Mouse (Mus musculus) midbrain, embryonic 13.5 days (tissue): Measurements from ENCODE around the gene Lrpprc. TPM values are rescaled to one million over a fixed set of nuclear protein-coding genes. Genes with fewer than 3 reads are reported as not detected.

Experiments used
- ATAC-seq: fragments of 200-750 bp; cut with Nextera tagmentation; 2 replicates; pipeline ENCODE4 v1.8.0; 2017; ENCODE audit warnings: mild to moderate bottlenecking, moderate TSS enrichment, moderate library complexity
- H3K27ac ChIP-seq: fragments of 300-500 bp; sonication (generic); 2 replicates; pipeline ENCODE4 v1.5.1; 2015; ENCODE audit warnings: inconsistent platforms, mild to moderate bottlenecking, moderate library complexity
- H3K27me3 ChIP-seq: fragments of 300-500 bp; sonication (generic); 2 replicates; pipeline ENCODE4 v1.6.1; 2015; ENCODE audit warnings: mild to moderate bottlenecking, inconsistent platforms
- H3K36me3 ChIP-seq: fragments of 300-500 bp; sonication (generic); 2 replicates; pipeline ENCODE4 v1.6.1; 2015; ENCODE audit warnings: mild to moderate bottlenecking, inconsistent platforms
- H3K4me1 ChIP-seq: fragments of 300-500 bp; sonication (generic); replicated peaks from 2 replicates; pipeline ENCODE4 v1.6.1; 2015; ENCODE audit warnings: inconsistent platforms
- H3K4me2 ChIP-seq: fragments of 300-500 bp; sonication (generic); replicated peaks from 2 replicates; pipeline ENCODE4 v1.6.1; 2015; ENCODE audit warnings: moderate library complexity, mild to moderate bottlenecking, inconsistent platforms
- H3K4me3 ChIP-seq: fragments of 300-500 bp; sonication (generic); replicated peaks from 2 replicates; pipeline ENCODE4 v1.5.1; 2015; ENCODE audit warnings: mild to moderate bottlenecking, inconsistent platforms
- H3K9ac ChIP-seq: fragments of 300-500 bp; sonication (generic); replicated peaks from 2 replicates; pipeline ENCODE4 v1.6.1; 2015; ENCODE audit warnings: mild to moderate bottlenecking, inconsistent platforms
- H3K9me3 ChIP-seq: fragments of 300-500 bp; sonication (generic); 2 replicates; pipeline ENCODE4 v1.6.1; 2016; ENCODE audit warnings: mild to moderate bottlenecking, inconsistent platforms
- WGBS: fragments of 180-500 bp; shearing (Covaris S2); methylation state at CpG from one replicate; pipeline ENCODE4 v1.1.7; 2015; 5-methylcytosine and 5-hydroxymethylcytosine counted together
- polyA plus RNA-seq: library from polyadenylated mRNA; unstranded; fragments of >200 nt; fragmentation: Nextera tagmentation; extraction: Ambion mirVana; gene quantifications from 2 replicates; pipeline ENCODE4 v1.2.1, GENCODE M21; 2015

Gene Lrpprc
- polyA plus RNA-seq, 1 experiment from 2014 or later: 44.3 TPM

DNA sequence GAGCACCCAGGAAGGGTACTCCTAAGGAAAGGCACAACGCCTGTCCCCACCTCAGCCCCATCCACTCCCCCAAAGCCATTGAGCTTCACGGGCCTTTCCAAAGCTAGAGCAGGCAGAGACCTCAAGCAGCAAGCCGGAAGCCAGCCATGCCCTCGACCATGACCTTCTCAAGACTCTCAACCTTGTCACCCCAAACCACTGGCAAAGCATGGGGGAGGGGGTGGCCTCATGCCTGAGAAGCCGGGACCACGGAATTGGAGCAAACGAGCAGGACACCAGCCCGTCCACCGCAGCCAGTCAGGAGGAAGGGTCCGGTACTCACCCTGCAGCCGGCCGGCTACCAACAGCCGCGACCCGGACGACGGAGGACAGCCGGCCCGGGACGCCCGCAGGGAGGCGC lies 546 bp downstream of the Lrpprc start:
- peak overlapping the region; percentile 85 for H3K27ac ChIP-seq
- peak overlapping the region; percentile 99 for H3K4me3 ChIP-seq
- H3K27me3 ChIP-seq: no peaks in the 10 kb centered on the region
- peaks cover 30% of the 10 kb centered on the region for H3K4me1 ChIP-seq
- peak overlapping the region; percentile 97 for H3K4me2 ChIP-seq
- 0% methylated on average over 22 of the region's 22 CpGs for WGBS
- no peak for ATAC-seq
- 0 out of 2 replicates have a peak, but pooled peaks cover 4% of the 10 kb centered on the region for H3K36me3 ChIP-seq
- no peaks in the 10 kb centered on the region for H3K9me3 ChIP-seq
- H3K9ac ChIP-seq: peak overlapping the region; percentile 94

DNA sequence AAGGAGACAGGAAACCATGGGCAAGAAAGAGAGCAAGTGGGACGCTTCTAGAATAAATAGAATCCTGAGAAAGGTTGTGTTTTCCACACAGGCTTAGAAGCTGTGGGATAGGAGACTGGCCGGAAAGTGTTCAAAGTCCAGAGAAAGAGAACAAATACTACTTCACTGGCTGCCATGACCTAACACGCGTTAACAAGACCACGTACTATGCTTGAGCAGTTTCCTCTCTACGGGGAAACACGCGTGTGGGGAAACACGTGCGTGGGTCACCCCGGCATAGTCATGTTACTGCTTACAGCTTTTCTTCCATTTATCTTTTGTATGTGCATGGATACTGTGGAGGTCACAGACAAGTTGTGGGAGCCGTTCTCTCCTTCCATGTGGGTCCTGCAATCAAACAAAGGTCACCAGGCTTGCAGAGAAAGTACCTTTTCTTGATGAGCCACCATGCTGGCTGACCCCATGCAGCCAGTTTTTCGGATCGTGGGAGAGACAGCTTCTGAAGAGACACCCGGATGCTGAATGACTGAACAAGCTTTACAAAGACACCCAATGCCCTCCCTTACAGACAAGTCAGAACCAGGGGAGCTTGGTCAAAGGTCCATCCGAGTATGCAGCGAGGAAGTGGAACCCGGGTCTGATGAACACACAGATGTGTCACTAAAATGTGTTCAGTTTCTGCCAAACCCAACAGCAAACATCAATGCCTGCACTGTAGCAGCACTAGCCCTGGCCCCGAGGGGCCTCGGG lies 2.0 kb downstream of the Lrpprc start:
- H3K27ac ChIP-seq: no peak overlapping the region
- 92% methylated on average over 20 of the region's 20 CpGs for WGBS
- H3K9ac ChIP-seq: no peak overlapping the region
- H3K27me3 ChIP-seq: no peaks in the 10 kb centered on the region
- H3K36me3 ChIP-seq: 0 out of 2 replicates have a peak, but pooled peaks cover 4% of the 10 kb centered on the region
- H3K9me3 ChIP-seq: no peaks in the 10 kb centered on the region
- no peak for ATAC-seq
- peak overlapping the region; percentile 99; the same call in 1 of the 2 replicates for H3K4me3 ChIP-seq
- peaks cover 30% of the 10 kb centered on the region for H3K4me1 ChIP-seq
- no peak overlapping the region for H3K4me2 ChIP-seq

- WGBS: 91% methylated on average over 11 of the region's 11 CpGs
- Histone ChIP-seq H3K4me1 (peaks cover 30% of the 10 kb centered on the region), H3K9me3 (no peaks in the 10 kb centered on the region), H3K27me3 (no peaks in the 10 kb centered on the region), H3K9ac (no peak overlapping the region), H3K36me3 (0 out of 2 replicates have a peak, but pooled peaks cover 4% of the 10 kb centered on the region), H3K4me3 (no peak overlapping the region), H3K27ac (no peak overlapping the region), H3K4me2 (no peak overlapping the region)
- ATAC-seq: no peak
These were observed 3.1 kb downstream of the Lrpprc start for GRCm38 (mm10) chr17:84787477-84787876.

DNA sequence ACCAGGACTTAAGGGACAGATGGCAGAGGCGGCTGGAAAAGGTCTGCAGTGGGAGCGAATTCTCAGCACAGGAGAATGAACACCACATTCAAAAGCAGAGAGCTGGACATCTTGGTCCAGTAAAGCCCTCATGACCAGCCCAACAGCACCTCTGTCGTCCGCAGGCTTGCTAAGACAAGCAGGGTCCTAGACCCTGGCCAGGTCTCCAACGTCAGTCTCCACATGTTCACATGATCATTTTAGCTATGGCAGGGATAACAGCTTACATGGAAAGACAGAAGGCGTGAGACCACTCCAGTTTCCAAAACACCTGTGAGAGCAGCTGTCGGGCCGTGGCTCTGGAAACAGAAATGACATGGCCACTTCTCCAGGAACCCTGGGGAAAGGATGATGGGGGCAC lies 3.7 kb downstream of the Lrpprc start:
- peaks cover 26% of the 10 kb centered on the region for H3K4me1 ChIP-seq
- no peak for ATAC-seq
- WGBS: 95% methylated on average over 8 of the region's 8 CpGs
- no peak overlapping the region for H3K4me2 ChIP-seq
- H3K27me3 ChIP-seq: no peaks in the 10 kb centered on the region
- no peaks in the 10 kb centered on the region for H3K9me3 ChIP-seq
- no peak overlapping the region for H3K9ac ChIP-seq
- no peak overlapping the region for H3K4me3 ChIP-seq
- 0 out of 2 replicates have a peak, but pooled peaks cover 4% of the 10 kb centered on the region for H3K36me3 ChIP-seq
- H3K27ac ChIP-seq: no peak overlapping the region

- peaks cover 8% of the 10 kb centered on the region; the same call in 1 of the 2 replicates for H3K36me3 ChIP-seq
- 85% methylated on average over 5 of the region's 5 CpGs for WGBS
- H3K4me1 ChIP-seq: peaks cover 18% of the 10 kb centered on the region
- no peak overlapping the region for H3K4me2 ChIP-seq
- no peaks in the 10 kb centered on the region for H3K9me3 ChIP-seq
- no peak overlapping the region for H3K27ac ChIP-seq
- no peak overlapping the region for H3K4me3 ChIP-seq
- ATAC-seq: no peak
- H3K27me3 ChIP-seq: no peaks in the 10 kb centered on the region
- no peak overlapping the region for H3K9ac ChIP-seq
These were observed 5.4 kb downstream of the Lrpprc start for GRCm38 (mm10) chr17:84785176-84785575.

DNA sequence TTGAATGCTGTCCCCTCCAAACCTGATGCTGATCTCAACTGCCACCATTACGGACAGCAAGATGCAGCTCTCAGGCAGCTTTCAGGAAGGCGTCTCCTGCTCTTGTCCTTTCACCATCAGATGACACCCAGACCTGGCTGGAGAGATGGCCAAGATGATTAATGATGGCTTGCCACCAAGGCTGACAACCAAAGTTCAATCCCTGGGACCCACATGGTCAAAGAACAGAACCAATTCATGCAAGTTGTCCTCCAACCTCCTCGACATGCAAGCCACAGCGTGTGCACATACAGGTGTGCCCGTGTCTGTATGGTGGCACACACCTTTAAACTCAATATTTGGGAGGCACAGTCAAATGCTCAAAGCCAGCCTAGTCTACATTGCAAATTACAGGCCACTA lies 7.1 kb downstream of the Lrpprc start:
- H3K9ac ChIP-seq: no peak overlapping the region
- H3K4me1 ChIP-seq: peaks cover 3% of the 10 kb centered on the region; the same call in 1 of the 2 replicates
- no peak overlapping the region for H3K4me2 ChIP-seq
- no peak overlapping the region for H3K4me3 ChIP-seq
- H3K9me3 ChIP-seq: no peaks in the 10 kb centered on the region
- no peak overlapping the region for H3K27ac ChIP-seq
- ATAC-seq: no peak
- H3K27me3 ChIP-seq: no peaks in the 10 kb centered on the region
- peaks cover 11% of the 10 kb centered on the region; the same call in 1 of the 2 replicates for H3K36me3 ChIP-seq
- WGBS: 93% methylated on average over 5 of the region's 5 CpGs

DNA sequence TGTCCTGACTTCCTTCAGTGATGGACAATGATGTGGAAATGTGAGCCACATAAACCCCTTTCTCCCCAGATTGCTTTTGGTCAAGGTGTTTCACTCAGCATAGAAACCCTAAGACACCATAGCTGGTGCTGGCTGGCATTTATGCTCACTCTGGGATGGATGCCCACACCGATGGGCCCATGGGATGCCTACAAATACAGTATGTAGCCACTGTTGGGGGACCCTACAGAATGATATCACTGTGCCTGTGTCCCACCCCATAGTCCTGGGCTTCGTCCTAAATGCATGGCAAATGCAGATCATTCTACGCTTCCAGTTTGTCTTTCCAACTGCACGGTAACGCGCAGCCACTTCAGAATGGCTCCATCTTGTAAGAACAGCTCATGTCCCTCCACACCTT lies 10.3 kb downstream of the Lrpprc start:
- peaks cover 14% of the 10 kb centered on the region for H3K36me3 ChIP-seq
- H3K4me1 ChIP-seq: no peaks in the 10 kb centered on the region
- no peak overlapping the region for H3K9ac ChIP-seq
- H3K27ac ChIP-seq: no peak overlapping the region
- H3K4me2 ChIP-seq: no peak overlapping the region
- no peak overlapping the region for H3K4me3 ChIP-seq
- ATAC-seq: no peak
- WGBS: 98% methylated on average over 6 of the region's 6 CpGs
- H3K9me3 ChIP-seq: no peaks in the 10 kb centered on the region
- no peaks in the 10 kb centered on the region for H3K27me3 ChIP-seq

GRCm38 (mm10) chr17:84778477-84778978 lies 12.1 kb downstream of the Lrpprc start:
- Histone ChIP-seq H3K36me3 (peaks cover 26% of the 10 kb centered on the region), H3K27me3 (no peaks in the 10 kb centered on the region), H3K4me1 (no peaks in the 10 kb centered on the region), H3K4me3 (no peak overlapping the region), H3K9ac (no peak overlapping the region), H3K27ac (no peak overlapping the region), H3K9me3 (no peaks in the 10 kb centered on the region), H3K4me2 (no peak overlapping the region)
- no peak for ATAC-seq
- 92% methylated on average over 7 of the region's 7 CpGs for WGBS

- Histone ChIP-seq H3K27ac (no peak overlapping the region), H3K4me3 (no peak overlapping the region), H3K4me2 (no peak overlapping the region), H3K36me3 (peaks cover 36% of the 10 kb centered on the region), H3K9ac (no peak overlapping the region), H3K9me3 (no peaks in the 10 kb centered on the region), H3K4me1 (no peaks in the 10 kb centered on the region), H3K27me3 (no peaks in the 10 kb centered on the region)
- ATAC-seq: no peak
- 93% methylated on average over 16 of the region's 16 CpGs for WGBS
These were observed 14.1 kb downstream of the Lrpprc start for GRCm38 (mm10) chr17:84776362-84777000.

DNA sequence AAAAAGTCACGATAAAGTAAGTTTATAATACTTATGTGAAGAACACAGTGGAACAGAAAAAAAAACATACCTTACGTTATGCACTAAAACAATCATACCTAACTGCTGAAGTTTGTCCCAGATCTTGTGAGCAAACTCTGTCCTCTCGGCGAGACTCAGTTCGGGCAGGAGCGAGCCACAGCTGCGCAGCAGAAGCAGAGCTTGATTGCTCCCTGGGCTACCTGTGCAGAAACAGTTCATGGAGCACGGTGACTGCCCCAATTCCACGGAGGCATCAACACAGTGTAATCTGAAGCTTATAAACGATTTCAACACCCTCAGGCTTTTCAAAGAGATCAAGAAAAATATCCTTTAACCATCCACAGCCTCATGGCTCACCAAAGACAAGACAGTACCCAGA lies 15.3 kb downstream of the Lrpprc start:
- H3K4me2 ChIP-seq: no peak overlapping the region
- no peaks in the 10 kb centered on the region for H3K27me3 ChIP-seq
- no peak overlapping the region for H3K4me3 ChIP-seq
- 94% methylated on average over 10 of the region's 10 CpGs for WGBS
- no peaks in the 10 kb centered on the region for H3K4me1 ChIP-seq
- H3K27ac ChIP-seq: no peak overlapping the region
- no peak for ATAC-seq
- peaks cover 38% of the 10 kb centered on the region for H3K36me3 ChIP-seq
- H3K9ac ChIP-seq: no peak overlapping the region
- H3K9me3 ChIP-seq: no peaks in the 10 kb centered on the region

DNA sequence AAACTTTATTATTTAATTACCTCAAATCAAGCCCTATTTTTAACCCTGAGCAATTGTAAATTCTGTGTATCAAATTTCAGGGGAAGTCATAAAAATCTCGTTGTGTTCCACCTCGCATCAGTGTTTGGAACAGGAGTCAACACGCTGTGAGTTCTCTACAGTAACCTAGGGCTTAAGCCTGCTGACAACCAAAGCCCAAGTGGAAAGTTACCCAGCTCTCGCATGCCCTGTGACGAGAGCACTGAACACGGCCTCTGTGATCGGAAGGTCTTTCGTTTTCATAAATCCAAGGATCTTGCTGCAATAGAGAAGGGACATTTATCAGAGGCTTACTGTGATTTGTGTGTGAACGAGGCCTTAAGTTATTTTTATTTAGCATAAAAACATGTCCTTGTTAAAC lies 18.7 kb downstream of the Lrpprc start:
- H3K4me1 ChIP-seq: no peaks in the 10 kb centered on the region
- ATAC-seq: no peak
- H3K36me3 ChIP-seq: peaks cover 61% of the 10 kb centered on the region
- no peak overlapping the region for H3K4me2 ChIP-seq
- H3K4me3 ChIP-seq: no peak overlapping the region
- H3K27me3 ChIP-seq: no peaks in the 10 kb centered on the region
- H3K27ac ChIP-seq: no peak overlapping the region
- 95% methylated on average over 9 of the region's 9 CpGs for WGBS
- no peaks in the 10 kb centered on the region for H3K9me3 ChIP-seq
- H3K9ac ChIP-seq: no peak overlapping the region

DNA sequence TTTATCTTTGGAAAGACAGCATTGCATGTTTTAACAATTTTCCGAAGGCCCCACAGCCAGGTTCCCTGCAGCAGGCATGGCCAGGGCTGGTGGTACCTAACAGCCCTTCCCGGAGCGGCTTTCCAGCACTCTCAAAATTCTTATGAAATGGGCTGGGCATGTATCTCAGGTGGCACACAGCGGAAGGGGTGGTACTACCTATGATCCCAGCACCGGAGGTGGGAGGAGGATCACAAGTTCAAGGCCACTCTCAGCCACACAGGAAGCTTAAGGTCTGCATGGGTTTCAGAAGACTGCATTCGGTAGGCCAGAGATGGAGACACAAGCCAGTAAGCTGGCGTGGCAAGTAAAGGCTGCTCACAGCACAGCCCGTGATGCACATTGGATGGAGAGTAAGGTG lies 31.6 kb downstream of the Lrpprc start:
- H3K27ac ChIP-seq: no peak overlapping the region
- no peak overlapping the region for H3K4me2 ChIP-seq
- no peak for ATAC-seq
- H3K36me3 ChIP-seq: peaks cover 22% of the 10 kb centered on the region
- H3K27me3 ChIP-seq: no peaks in the 10 kb centered on the region
- H3K9me3 ChIP-seq: no peaks in the 10 kb centered on the region
- peaks cover 12% of the 10 kb centered on the region; the same call in 1 of the 2 replicates for H3K4me1 ChIP-seq
- WGBS: 89% methylated on average over 8 of the region's 8 CpGs
- H3K9ac ChIP-seq: no peak overlapping the region
- H3K4me3 ChIP-seq: no peak overlapping the region
